ENCODE assay signal across 8 mouse cellular contexts in genomic region chr7:101051551-101052221, GRCm38 (mm10). TPM values are rescaled to one million over a fixed set of nuclear protein-coding genes. Genes with fewer than 3 reads are reported as not detected.
DNase-seq lines count a peak whose midpoint lies in the region; ATAC-seq and TF ChIP-seq lines count a peak whose summit lies in the region.

No protein-coding gene starts in this region.

- no peak overlapping the region for H3K4me2 ChIP-seq in kidney, embryonic 16.5 days (replicated peaks; ENCODE audit: low read depth, low read length)
- H3K4me2 ChIP-seq in liver, postnatal 0 days (ENCODE audit: low read depth, low read length), result no peak overlapping the region
- no peak overlapping the region for H3K4me2 ChIP-seq in neural tube, embryonic 12.5 days (replicated peaks)

- H3K4me3 ChIP-seq in heart, embryonic 10.5 days, result no peak overlapping the region
- H3K4me3 ChIP-seq in kidney, embryonic 16.5 days (ENCODE audit: low read length), result no peak overlapping the region
- H3K4me3 ChIP-seq in liver, postnatal 0 days (ENCODE audit: low read depth, low read length), result no peak overlapping the region
- no peak overlapping the region for H3K4me3 ChIP-seq in neural tube, embryonic 12.5 days
- no peak overlapping the region for H3K4me3 ChIP-seq in testis, adult 2 months (ENCODE audit: control insufficient read depth, low read depth, low read length)

- no peak overlapping the region for H3K9ac ChIP-seq in kidney, embryonic 16.5 days (replicated peaks; ENCODE audit: low read length)
- no peak overlapping the region for H3K9ac ChIP-seq in liver, postnatal 0 days (replicated peaks)
- no peak overlapping the region for H3K9ac ChIP-seq in neural tube, embryonic 12.5 days

- peak; percentile 90 for DNase-seq in 416B (ENCODE audit: low read depth)
- peak; percentile 72 for DNase-seq in R1 (ENCODE audit: low read depth, low spot score)
- DNase-seq in embryo, embryonic 10 days (ENCODE audit: low spot score), result peak; percentile 87
- peak; percentile 88 for DNase-seq in heart, embryonic 10.5 days (ENCODE audit: low spot score)
- peak; percentile 63 for DNase-seq in liver, postnatal 0 days

- H3K27me3 ChIP-seq in heart, embryonic 10.5 days (ENCODE audit: insufficient read depth, poor library complexity, severe bottlenecking), result 0 out of 2 replicates have a peak, but pooled peaks cover 3% of the 10 kb centered on the region
- H3K27me3 ChIP-seq in kidney, embryonic 16.5 days (ENCODE audit: insufficient read depth, low read length), result no peaks in the 10 kb centered on the region
- no peaks in the 10 kb centered on the region for H3K27me3 ChIP-seq in liver, postnatal 0 days (ENCODE audit: insufficient read depth, low read length)
- H3K27me3 ChIP-seq in neural tube, embryonic 12.5 days (replicated peaks), result no peaks in the 10 kb centered on the region
- no peaks in the 10 kb centered on the region for H3K27me3 ChIP-seq in testis, adult 2 months (ENCODE audit: control insufficient read depth, insufficient read depth, low read length)

- no peak for TF ChIP-seq POLR2A in testis, adult 2 months (IDR thresholded peaks at IDR 0.05; ENCODE audit: control insufficient read depth, low read depth, low read length)

- WGBS in heart, embryonic 10.5 days, result 18% methylated on average over 11 of the region's 11 CpGs
- 14% methylated on average over 11 of the region's 11 CpGs for WGBS in kidney, embryonic 16.5 days
- 12% methylated on average over 11 of the region's 11 CpGs for WGBS in liver, postnatal 0 days (ENCODE audit: insufficient replicate concordance)
- WGBS in neural tube, embryonic 12.5 days, result 18% methylated on average over 11 of the region's 11 CpGs

- H3K4me1 ChIP-seq in heart, embryonic 10.5 days, result peaks cover 26% of the 10 kb centered on the region
- H3K4me1 ChIP-seq in kidney, embryonic 16.5 days (ENCODE audit: insufficient read depth, low read length), result peaks cover 7% of the 10 kb centered on the region
- H3K4me1 ChIP-seq in liver, postnatal 0 days (ENCODE audit: insufficient read depth), result 0 out of 2 replicates have a peak, but pooled peaks cover 4% of the 10 kb centered on the region
- no peaks in the 10 kb centered on the region for H3K4me1 ChIP-seq in neural tube, embryonic 12.5 days
- H3K4me1 ChIP-seq in testis, adult 2 months (ENCODE audit: control insufficient read depth, insufficient read depth, low read length), result peaks cover 18% of the 10 kb centered on the region

- no peak for TF ChIP-seq EP300 in liver, postnatal 0 days (IDR thresholded peaks at IDR 0.05; ENCODE audit: low read depth)

- no peaks in the 10 kb centered on the region for H3K36me3 ChIP-seq in heart, embryonic 10.5 days
- no peaks in the 10 kb centered on the region for H3K36me3 ChIP-seq in kidney, embryonic 16.5 days (ENCODE audit: insufficient read depth, low read length)
- no peaks in the 10 kb centered on the region for H3K36me3 ChIP-seq in liver, postnatal 0 days (replicated peaks; ENCODE audit: insufficient read depth, low read length)
- H3K36me3 ChIP-seq in neural tube, embryonic 12.5 days, result no peaks in the 10 kb centered on the region
- no peaks in the 10 kb centered on the region for H3K36me3 ChIP-seq in testis, adult 2 months (ENCODE audit: control insufficient read depth, insufficient read depth, low read length)

- H3K27ac ChIP-seq in heart, embryonic 10.5 days, result peak overlapping the region; percentile 62; the same call in 1 of the 2 replicates
- peak overlapping the region; percentile 46 for H3K27ac ChIP-seq in kidney, embryonic 16.5 days (ENCODE audit: low read length)
- peak overlapping the region; percentile 34; the same call in 1 of the 2 replicates for H3K27ac ChIP-seq in liver, postnatal 0 days (ENCODE audit: low read depth)
- H3K27ac ChIP-seq in neural tube, embryonic 12.5 days, result no peak overlapping the region
- H3K27ac ChIP-seq in testis, adult 2 months (ENCODE audit: control insufficient read depth, insufficient read depth, low read depth, low read length), result no peak overlapping the region

- H3K9me3 ChIP-seq in heart, embryonic 10.5 days, result no peaks in the 10 kb centered on the region
- H3K9me3 ChIP-seq in kidney, embryonic 16.5 days (ENCODE audit: low read length), result no peaks in the 10 kb centered on the region
- H3K9me3 ChIP-seq in liver, postnatal 0 days (ENCODE audit: low read length), result no peaks in the 10 kb centered on the region
- no peaks in the 10 kb centered on the region for H3K9me3 ChIP-seq in neural tube, embryonic 12.5 days

- TF ChIP-seq CTCF in liver, postnatal 0 days (IDR thresholded peaks at IDR 0.05; ENCODE audit: low read depth), result peak; percentile 93
- peak; percentile 74 for TF ChIP-seq CTCF in testis, adult 2 months (IDR thresholded peaks at IDR 0.05; ENCODE audit: control insufficient read depth, insufficient read depth, insufficient replicate concordance, low read depth, low read length)

- ATAC-seq in kidney, embryonic 16.5 days (ENCODE audit: low FRiP score, low TSS enrichment), result peak; percentile 69
- peak; percentile 53 for ATAC-seq in liver, postnatal 0 days
- ATAC-seq in neural tube, embryonic 12.5 days (ENCODE audit: low FRiP score, low read depth), result peak; percentile 37; the same call in 1 of the 2 replicates

RNA-seq across cellular contexts. Expression of gene P2ry2, which starts 39.0 kb away (rescaled TPM):
- polyA plus RNA-seq in heart, embryonic 10.5 days (2016; fragmentation: Nextera tagmentation; extraction: Ambion mirVana), result 1.0 and 1.1 TPM in 2 replicates
- polyA plus RNA-seq in kidney, embryonic 16.5 days (2015; fragmentation: Nextera tagmentation; extraction: Ambion mirVana), result 1.2 and 1.4 TPM in 2 replicates
- polyA plus RNA-seq in liver, postnatal 0 days (2015; fragmentation: Nextera tagmentation; extraction: Ambion mirVana), result 3.8 and 4.2 TPM in 2 replicates
- polyA plus RNA-seq in neural tube, embryonic 12.5 days (2016; fragmentation: Nextera tagmentation; extraction: Ambion mirVana), result 0.77 and 1.0 TPM in 2 replicates
- 2.3 and 3.5 TPM in 2 replicates for polyA plus RNA-seq in testis, adult 2 months (2012; rRNA removed)

RNA-seq across cellular contexts. Expression of gene Fchsd2, which starts 41.0 kb away (rescaled TPM):
- polyA plus RNA-seq in heart, embryonic 10.5 days (2016; fragmentation: Nextera tagmentation; extraction: Ambion mirVana), result 14.2 and 17.3 TPM in 2 replicates
- 24.6 and 28.5 TPM in 2 replicates for polyA plus RNA-seq in kidney, embryonic 16.5 days (2015; fragmentation: Nextera tagmentation; extraction: Ambion mirVana)
- 7.4 and 7.8 TPM in 2 replicates for polyA plus RNA-seq in liver, postnatal 0 days (2015; fragmentation: Nextera tagmentation; extraction: Ambion mirVana)
- polyA plus RNA-seq in neural tube, embryonic 12.5 days (2016; fragmentation: Nextera tagmentation; extraction: Ambion mirVana), result 34.6 and 36.5 TPM in 2 replicates
- 4.2 and 5.8 TPM in 2 replicates for polyA plus RNA-seq in testis, adult 2 months (2012; rRNA removed)

Comparison
In these comparisons a context has a peak if more than half of its experiments do, and no peak if none do; other contexts are left out.
1. H3K27ac ChIP-seq: peak in heart, embryonic 10.5 days (single experiment), kidney, embryonic 16.5 days (single experiment) and liver, postnatal 0 days (single experiment); none in neural tube, embryonic 12.5 days (single experiment) and testis, adult 2 months (single experiment).
2. Peak in every context shown above with its lines, with median percentiles within 50 percentile points of each other: DNase-seq and ATAC-seq.